Mouse (Mus musculus) heart, postnatal 0 days (tissue): ENCODE data around the gene Atp13a3. TPM values are rescaled to one million over a fixed set of nuclear protein-coding genes. Genes with fewer than 3 reads are reported as not detected.

Experiments used
- ATAC-seq: fragments of 200-750 bp; cut with Nextera tagmentation; 2 replicates; pipeline ENCODE4 v1.8.0; 2017; ENCODE audit warnings: low read depth, moderate number of reproducible peaks, moderate library complexity; ENCODE audit not compliant: insufficient read depth
- DNase-seq: peaks from one replicate; pipeline ENCODE4 v3.0.0-alpha.2; 2016; ENCODE audit warnings: low spot score
- H3K27ac ChIP-seq: fragments of 300-500 bp; sonication (generic); 2 replicates; pipeline ENCODE4 v1.5.1; 2014; ENCODE audit warnings: low read depth, mild to moderate bottlenecking
- H3K27me3 ChIP-seq: fragments of 300-500 bp; sonication (generic); 2 replicates; pipeline ENCODE4 v1.6.1; 2014; ENCODE audit warnings: low read length, mixed read lengths; ENCODE audit not compliant: control insufficient read depth, insufficient read depth
- H3K36me3 ChIP-seq: fragments of 300-500 bp; sonication (generic); replicated peaks from 2 replicates; pipeline ENCODE4 v1.6.1; 2014; ENCODE audit warnings: low read length, mixed read lengths; ENCODE audit not compliant: control insufficient read depth, insufficient read depth
- H3K4me1 ChIP-seq: fragments of 300-500 bp; sonication (generic); 2 replicates; pipeline ENCODE4 v1.6.1; 2014; ENCODE audit warnings: antibody characterized with exemption; ENCODE audit not compliant: control insufficient read depth, insufficient read depth
- H3K4me2 ChIP-seq: fragments of 300-500 bp; sonication (generic); 2 replicates; pipeline ENCODE4 v1.6.1; 2014; ENCODE audit warnings: low read depth, mild to moderate bottlenecking, low read length, moderate library complexity
- H3K4me3 ChIP-seq: fragments of 300-500 bp; sonication (generic); 2 replicates; pipeline ENCODE4 v1.5.1; 2014; ENCODE audit warnings: low read depth, low read length
- H3K9ac ChIP-seq: fragments of 300-500 bp; sonication (generic); replicated peaks from 2 replicates; pipeline ENCODE4 v1.6.1; 2014; ENCODE audit warnings: low read depth, low read length, mixed read lengths
- H3K9me3 ChIP-seq: fragments of 300-500 bp; sonication (generic); replicated peaks from 2 replicates; pipeline ENCODE4 v1.6.1; 2016; ENCODE audit warnings: low read length; ENCODE audit not compliant: control insufficient read depth
- CTCF ChIP-seq: IDR thresholded peaks from 2 replicates; pipeline ENCODE4 v1.5.1; 2016; ENCODE audit warnings: antibody characterized with exemption, control low read depth, low read depth
- EP300 ChIP-seq: IDR thresholded peaks from 2 replicates; pipeline ENCODE4 v1.6.1; 2016; ENCODE audit warnings: antibody characterized with exemption, low read depth
- WGBS: fragments of 180-500 bp; shearing (Covaris S2); extraction: QIAGEN DNeasy Blood & Tissue Kit; methylation state at CpG from one replicate; pipeline ENCODE4 v1.1.7; 2014; 5-methylcytosine and 5-hydroxymethylcytosine counted together
- polyA plus RNA-seq: library from polyadenylated mRNA; unstranded; fragments of >200 nt; fragmentation: Nextera tagmentation; extraction: Ambion mirVana; gene quantifications from 2 replicates; pipeline ENCODE4 v1.2.1, GENCODE M21; 2015
- total RNA-seq: library from RNA; depleted of rRNA; stranded (reverse); fragments of >200 nt; gene quantifications from 2 replicates; pipeline ENCODE4 v1.2.3, GENCODE M21; 2014; ENCODE audit warnings: low replicate concordance

Gene Atp13a3
- total and polyA plus RNA-seq, 2 experiments from 2014 or later, result 4.5 to 27.1 TPM

DNA sequence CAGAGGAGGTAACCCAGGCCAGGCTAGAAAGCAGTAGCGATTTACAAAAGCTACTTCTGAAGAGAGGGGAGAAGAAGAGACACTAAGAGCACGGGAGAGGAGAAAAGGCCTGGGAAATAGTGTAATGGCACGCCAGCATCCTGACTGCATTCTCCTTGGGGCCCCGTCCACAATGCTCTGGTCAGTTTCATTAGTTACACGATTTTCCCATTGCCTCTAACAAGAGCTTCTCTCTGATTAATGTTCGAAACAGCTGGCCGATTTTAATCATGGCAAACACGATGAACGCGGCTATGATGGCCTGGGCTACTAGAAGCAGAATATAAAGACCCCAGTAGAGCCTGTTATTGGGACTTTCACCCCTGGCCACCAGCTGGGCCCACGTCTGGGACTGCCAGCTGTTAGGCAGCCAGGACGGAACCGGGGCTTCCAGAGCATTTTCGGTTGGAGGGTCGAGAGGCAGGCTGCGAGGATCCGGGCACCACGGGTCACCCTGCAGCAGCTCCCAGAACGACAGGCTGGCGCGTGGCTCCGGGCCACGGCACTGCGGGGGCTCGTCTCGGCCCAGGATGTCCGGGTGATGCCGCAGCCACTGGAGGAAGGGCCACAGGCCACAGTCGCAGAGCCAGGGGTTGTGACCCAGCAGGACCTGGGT, 97.7 kb downstream of the Atp13a3 start:
- 18% methylated on average over 29 of the region's 29 CpGs for WGBS
- H3K4me1 ChIP-seq, result peaks cover 10% of the 10 kb centered on the region
- no peak overlapping the region for H3K27ac ChIP-seq
- no peak for TF ChIP-seq EP300
- TF ChIP-seq CTCF, result no peak
- ATAC-seq (no peak), DNase-seq (no peak)
- H3K9me3 ChIP-seq, result no peaks in the 10 kb centered on the region
- peak overlapping the region; percentile 37 for H3K9ac ChIP-seq
- H3K27me3 ChIP-seq, result peaks cover 52% of the 10 kb centered on the region
- H3K4me3 ChIP-seq, result peak overlapping the region; percentile 59
- H3K4me2 ChIP-seq, result peak overlapping the region; percentile 97
- H3K36me3 ChIP-seq, result 0 out of 2 replicates have a peak, but pooled peaks cover 3% of the 10 kb centered on the region

DNA sequence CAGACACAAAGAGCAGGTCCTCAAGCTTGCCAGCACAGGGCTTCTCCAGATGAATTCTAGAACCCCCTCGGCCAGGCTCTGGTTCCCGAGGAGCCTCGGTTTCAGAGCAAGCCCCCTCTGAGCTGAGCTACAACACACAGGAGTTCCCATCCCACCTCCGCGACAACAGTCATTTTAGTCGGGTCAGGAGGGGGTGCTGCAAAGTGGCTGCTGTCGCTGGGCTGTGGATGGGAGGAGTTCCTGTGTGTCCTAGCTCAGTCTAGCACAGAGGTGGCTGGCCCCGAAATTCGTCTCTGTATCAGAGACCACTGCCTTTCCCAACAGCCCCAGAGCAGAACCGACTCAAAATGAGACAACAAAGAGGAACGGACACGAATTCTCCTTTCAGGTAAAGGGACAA, 98.5 kb downstream of the Atp13a3 start:
- Histone ChIP-seq H3K4me1 (peaks cover 10% of the 10 kb centered on the region), H3K4me2 (no peak overlapping the region), H3K9ac (no peak overlapping the region), H3K27me3 (peaks cover 57% of the 10 kb centered on the region), H3K27ac (no peak overlapping the region), H3K9me3 (no peaks in the 10 kb centered on the region), H3K4me3 (no peak overlapping the region), H3K36me3 (0 out of 2 replicates have a peak, but pooled peaks cover 3% of the 10 kb centered on the region)
- TF ChIP-seq CTCF, result no peak
- TF ChIP-seq EP300, result no peak
- WGBS, result 49% methylated on average over 12 of the region's 12 CpGs
- ATAC-seq (no peak), DNase-seq (no peak)

DNA sequence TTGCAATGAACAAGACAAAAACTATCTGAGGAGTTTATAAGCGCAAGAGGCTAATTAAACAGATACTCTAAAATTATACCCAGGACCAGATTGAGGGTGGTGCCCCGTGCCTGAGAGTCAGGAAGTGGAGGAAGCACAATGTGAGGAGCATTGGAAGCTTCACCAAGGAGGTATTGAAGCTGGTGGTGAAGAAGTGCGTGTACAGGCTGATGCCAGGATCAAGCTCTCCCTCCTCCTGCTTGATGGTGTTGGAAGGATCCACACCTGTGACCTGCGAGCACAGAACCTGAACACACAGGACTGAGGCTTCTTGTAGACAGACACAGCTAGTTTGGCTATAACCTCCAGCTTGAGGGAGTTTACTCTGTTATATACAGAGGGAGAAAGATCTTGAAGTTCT, 99.7 kb downstream of the Atp13a3 start:
- peaks cover 10% of the 10 kb centered on the region for H3K4me1 ChIP-seq
- H3K27me3 ChIP-seq, result peaks cover 59% of the 10 kb centered on the region
- H3K4me3 ChIP-seq, result no peak overlapping the region
- H3K36me3 ChIP-seq, result no peaks in the 10 kb centered on the region
- ATAC-seq, result no peak
- no peak for TF ChIP-seq EP300
- no peak for TF ChIP-seq CTCF
- WGBS, result 85% methylated on average over 4 of the region's 4 CpGs
- no peak for DNase-seq
- H3K4me2 ChIP-seq, result no peak overlapping the region
- no peak overlapping the region for H3K27ac ChIP-seq
- no peak overlapping the region for H3K9ac ChIP-seq
- H3K9me3 ChIP-seq, result no peaks in the 10 kb centered on the region

DNA sequence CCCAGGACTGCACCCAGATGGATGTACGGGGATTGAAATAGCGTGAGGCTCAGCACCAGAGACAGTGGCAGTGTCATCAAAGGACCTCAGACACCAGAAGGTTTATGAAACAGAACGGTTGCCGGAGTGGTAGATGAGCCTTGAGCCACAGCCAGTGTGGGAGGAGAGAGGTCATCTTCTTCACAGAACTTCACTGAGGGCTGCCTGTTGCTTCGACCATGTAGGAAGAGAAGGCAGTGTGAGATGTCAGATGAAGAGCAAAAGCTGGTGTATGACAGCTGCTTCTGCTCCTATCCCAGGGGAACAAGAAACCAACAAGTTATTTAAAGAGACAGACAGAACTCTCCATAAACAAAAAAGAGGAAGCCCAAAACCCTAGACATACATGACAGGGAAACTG, 101.5 kb downstream of the Atp13a3 start:
- Histone ChIP-seq H3K27me3 (peaks cover 50% of the 10 kb centered on the region), H3K4me1 (peaks cover 10% of the 10 kb centered on the region), H3K36me3 (no peaks in the 10 kb centered on the region), H3K4me2 (no peak overlapping the region), H3K27ac (no peak overlapping the region), H3K9ac (no peak overlapping the region), H3K4me3 (no peak overlapping the region), H3K9me3 (no peaks in the 10 kb centered on the region)
- whole genome bisulfite sequencing, result 34% methylated on average over 5 of the region's 5 CpGs
- no peak for DNase-seq
- no peak for TF ChIP-seq EP300
- no peak for TF ChIP-seq CTCF
- no peak for ATAC-seq

DNA sequence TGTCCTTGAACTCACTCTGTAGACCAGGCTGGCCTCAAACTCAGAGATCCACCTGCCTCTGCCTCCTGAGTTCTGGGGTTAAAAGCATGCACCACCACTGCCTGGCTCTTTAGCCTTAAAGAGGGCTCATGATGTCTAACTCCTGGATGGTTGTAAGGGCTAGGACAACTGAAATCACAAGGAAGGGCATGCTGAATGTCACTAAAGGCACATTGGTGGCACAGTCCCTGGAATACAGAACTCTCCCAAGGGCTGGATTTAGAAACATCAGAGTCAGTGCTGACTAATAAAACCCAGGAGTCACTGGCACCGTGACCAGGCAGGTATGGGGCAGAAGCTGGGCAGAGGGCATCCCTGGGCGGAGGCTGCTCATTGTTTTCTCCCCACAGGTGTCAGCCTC, 102.4 kb downstream of the Atp13a3 start:
- peaks cover 43% of the 10 kb centered on the region for H3K27me3 ChIP-seq
- WGBS, result 71% methylated on average over 2 of the region's 2 CpGs

DNA sequence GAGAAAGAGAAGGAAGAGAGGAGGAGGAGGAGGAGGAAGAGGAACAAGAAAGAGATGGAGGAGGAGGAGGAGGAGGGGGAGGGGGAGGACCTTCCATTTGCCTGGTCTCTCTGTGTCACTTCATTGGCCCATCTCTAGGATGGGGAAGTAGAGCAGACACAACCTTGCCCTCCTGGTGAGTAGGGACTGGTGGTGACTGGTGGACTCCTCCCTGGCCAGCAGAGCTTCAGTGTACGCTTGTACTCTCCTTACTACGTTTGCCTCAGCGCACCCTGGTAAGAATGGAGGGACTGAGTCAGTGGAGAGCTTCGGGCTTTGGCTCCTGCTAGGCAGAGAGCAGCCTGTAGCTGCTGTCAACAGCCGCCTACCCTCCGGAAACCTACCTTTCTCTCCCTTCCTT, 103.1 kb downstream of the Atp13a3 start:
- no peaks in the 10 kb centered on the region for H3K4me1 ChIP-seq
- TF ChIP-seq EP300 (no peak), CTCF (no peak)
- H3K4me2 ChIP-seq, result no peak overlapping the region
- peaks cover 36% of the 10 kb centered on the region for H3K27me3 ChIP-seq
- 84% methylated on average over 6 of the region's 6 CpGs for WGBS
- no peaks in the 10 kb centered on the region for H3K36me3 ChIP-seq
- no peaks in the 10 kb centered on the region for H3K9me3 ChIP-seq
- ATAC-seq, result no peak
- no peak overlapping the region for H3K4me3 ChIP-seq
- H3K27ac ChIP-seq, result no peak overlapping the region
- H3K9ac ChIP-seq, result no peak overlapping the region
- no peak for DNase-seq

More for the DNA sequence above, 102.4 kb downstream of the Atp13a3 start:
- Histone ChIP-seq H3K4me3 (no peak overlapping the region), H3K36me3 (no peaks in the 10 kb centered on the region), H3K4me1 (peaks cover 4% of the 10 kb centered on the region; the same call in 1 of the 2 replicates), H3K27ac (no peak overlapping the region), H3K4me2 (no peak overlapping the region), H3K9me3 (no peaks in the 10 kb centered on the region), H3K9ac (no peak overlapping the region)
- no peak for TF ChIP-seq EP300
- TF ChIP-seq CTCF, result no peak
- no peak for ATAC-seq
- DNase-seq, result no peak
